Mouse (Mus musculus): ENCODE measurements around the gene Nxn.

The Nxn gene

GRCm38 (mm10) chr11:76399587-76400330, 819 bp upstream of the Nxn start:
- peak; percentile 67 for DNase-seq

- DNase-seq, result no peak
Observed at GRCm38 (mm10) chr11:76398312-76398797, 585 bp downstream of the Nxn start.

GRCm38 (mm10) chr11:76397650-76398311, 1.2 kb downstream of the Nxn start:
- DNase-seq, result peak; percentile 47

GRCm38 (mm10) chr11:76392996-76393395, 5.9 kb downstream of the Nxn start:
- DNase-seq, result no peak

- no peak for DNase-seq
Observed at GRCm38 (mm10) chr11:76392532-76392931, 6.4 kb downstream of the Nxn start.

GRCm38 (mm10) chr11:76388711-76389110, 10.2 kb downstream of the Nxn start:
- DNase-seq, result no peak

- no peak for DNase-seq
Observed at GRCm38 (mm10) chr11:76387097-76387496, 11.8 kb downstream of the Nxn start.

GRCm38 (mm10) chr11:76385746-76386145, 13.2 kb downstream of the Nxn start:
- no peak for DNase-seq

GRCm38 (mm10) chr11:76385017-76385416, 13.9 kb downstream of the Nxn start:
- no peak for DNase-seq

GRCm38 (mm10) chr11:76384307-76384706, 14.6 kb downstream of the Nxn start:
- DNase-seq, result no peak

GRCm38 (mm10) chr11:76382711-76383324, 16.1 kb downstream of the Nxn start:
- DNase-seq, result no peak

GRCm38 (mm10) chr11:76381201-76381885, 17.6 kb downstream of the Nxn start:
- DNase-seq, result no peak

GRCm38 (mm10) chr11:76379921-76380544, 18.9 kb downstream of the Nxn start:
- DNase-seq, result no peak

- DNase-seq, result no peak
Observed at GRCm38 (mm10) chr11:76376425-76376824, 22.5 kb downstream of the Nxn start.

GRCm38 (mm10) chr11:76374491-76375185, 24.3 kb downstream of the Nxn start:
- DNase-seq, result no peak

- DNase-seq, result no peak
Observed at GRCm38 (mm10) chr11:76372534-76372933, 26.4 kb downstream of the Nxn start.

- DNase-seq, result no peak
Observed at GRCm38 (mm10) chr11:76372120-76372519, 26.8 kb downstream of the Nxn start.

- DNase-seq, result no peak
Observed at GRCm38 (mm10) chr11:76370491-76370890, 28.4 kb downstream of the Nxn start.

GRCm38 (mm10) chr11:76366720-76367119, 32.2 kb downstream of the Nxn start:
- no peak for DNase-seq

GRCm38 (mm10) chr11:76364038-76364437, 34.9 kb downstream of the Nxn start:
- no peak for DNase-seq

- DNase-seq, result no peak
Observed at GRCm38 (mm10) chr11:76363636-76364035, 35.3 kb downstream of the Nxn start.

- no peak for DNase-seq
Observed at GRCm38 (mm10) chr11:76363178-76363577, 35.8 kb downstream of the Nxn start.
